In the genomic region with DNA sequence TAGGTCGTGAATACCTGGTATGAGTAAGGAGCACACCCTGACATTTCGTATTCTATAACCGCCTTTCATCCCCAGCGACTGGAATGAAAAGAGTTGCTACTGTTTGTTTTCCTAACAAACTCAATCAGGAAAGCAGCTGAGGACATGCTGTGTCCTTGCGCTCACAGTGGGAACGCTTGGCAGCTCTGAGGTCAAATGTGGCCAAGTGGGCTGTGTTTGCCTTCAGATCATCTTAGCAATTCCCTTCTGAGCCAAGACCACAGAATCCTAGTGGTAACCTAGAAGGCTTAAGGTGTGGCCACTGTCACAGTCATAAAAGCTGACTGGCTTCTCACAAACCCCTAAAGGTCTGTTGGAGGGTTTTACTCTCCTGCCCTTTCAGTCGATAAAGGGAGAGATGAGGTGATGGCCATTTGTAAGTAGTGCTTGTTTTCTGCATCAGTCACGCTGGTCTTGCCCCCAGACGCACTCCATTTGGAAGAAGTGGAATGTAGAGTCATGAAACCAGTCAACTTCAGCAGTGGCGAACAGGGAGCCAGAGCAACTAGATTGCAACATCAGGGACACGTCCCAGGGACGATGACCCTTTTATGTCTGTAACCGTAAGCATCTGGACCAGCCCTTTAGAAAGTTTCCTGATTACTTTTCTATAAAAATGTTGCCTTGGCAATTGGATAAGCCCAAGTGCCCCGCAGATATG, we compare ENCODE assay signal across 18 mouse cellular contexts.
DNase-seq lines count a peak whose midpoint lies in the region; ATAC-seq lines count a peak whose summit lies in the region.
"Had no signal": no experiment of that assay in that cellular context is flagged by ENCODE, and none has a peak within 500 bp of the region (broad histone marks: within the 10 kb centered on the region; RNA-seq: fewer than 3 reads in every experiment).

No protein-coding gene starts in this region.

- H3K4me2 ChIP-seq in midbrain, embryonic 11.5 days, result no peak overlapping the region
- no peak overlapping the region for H3K4me2 ChIP-seq in midbrain, embryonic 15.5 days
- no peak overlapping the region for H3K4me2 ChIP-seq in kidney, embryonic 14.5 days (replicated peaks; ENCODE audit: low read depth, low read length)
- H3K4me2 ChIP-seq: embryonic facial prominence, embryonic 13.5 days; heart, embryonic 13.5 days; hindbrain, embryonic 13.5 days; intestine, embryonic 15.5 days; lung, embryonic 14.5 days; neural tube, embryonic 12.5 days had no signal

- ATAC-seq in midbrain, embryonic 11.5 days (ENCODE audit: low FRiP score), result no peak
- ATAC-seq in midbrain, embryonic 15.5 days (replicated peaks), result no peak
- ATAC-seq in kidney, embryonic 14.5 days (ENCODE audit: low FRiP score, low TSS enrichment), result no peak
- no peak for ATAC-seq in megakaryocyte progenitor cell, adult 5-6 weeks (replicated peaks; ENCODE audit: poor library complexity)
- ATAC-seq: intestine, embryonic 15.5 days had no signal

- no peaks in the 10 kb centered on the region for H3K27me3 ChIP-seq in midbrain, embryonic 11.5 days (ENCODE audit: control insufficient read depth, insufficient read depth, low read length)
- H3K27me3 ChIP-seq in midbrain, embryonic 15.5 days (replicated peaks), result no peaks in the 10 kb centered on the region
- no peaks in the 10 kb centered on the region for H3K27me3 ChIP-seq in kidney, embryonic 14.5 days (ENCODE audit: control insufficient read depth, insufficient read depth, low read length)
- H3K27me3 ChIP-seq: CH12.LX; embryonic facial prominence, embryonic 13.5 days; heart, embryonic 13.5 days; hindbrain, embryonic 13.5 days; intestine, embryonic 15.5 days; neural tube, embryonic 12.5 days had no signal

- 86% methylated on average over 14 of the region's 14 CpGs for WGBS in midbrain, embryonic 11.5 days
- 90% methylated on average over 14 of the region's 14 CpGs for WGBS in midbrain, embryonic 15.5 days
- 80% methylated on average over 14 of the region's 14 CpGs for WGBS in kidney, embryonic 14.5 days

- H3K27ac ChIP-seq in midbrain, embryonic 11.5 days (ENCODE audit: low read depth, low read length), result no peak overlapping the region
- H3K27ac ChIP-seq in midbrain, embryonic 15.5 days, result no peak overlapping the region
- no peak overlapping the region for H3K27ac ChIP-seq in kidney, embryonic 14.5 days (ENCODE audit: low read depth, low read length)
- H3K27ac ChIP-seq: embryonic facial prominence, embryonic 13.5 days; heart, embryonic 13.5 days; hindbrain, embryonic 13.5 days; intestine, embryonic 15.5 days; macrophage; neural tube, embryonic 12.5 days had no signal

- no peaks in the 10 kb centered on the region for H3K36me3 ChIP-seq in midbrain, embryonic 11.5 days (ENCODE audit: control insufficient read depth, insufficient read depth, low read length)
- H3K36me3 ChIP-seq in midbrain, embryonic 15.5 days (replicated peaks), result peaks cover 3% of the 10 kb centered on the region; the same call in 1 of the 2 replicates
- H3K36me3 ChIP-seq in kidney, embryonic 14.5 days (ENCODE audit: control insufficient read depth, insufficient read depth, low read length), result no peaks in the 10 kb centered on the region
- H3K36me3 ChIP-seq: embryonic facial prominence, embryonic 13.5 days; heart, embryonic 13.5 days; intestine, embryonic 15.5 days had no signal

- H3K9ac ChIP-seq in midbrain, embryonic 11.5 days (ENCODE audit: low read length), result no peak overlapping the region
- no peak overlapping the region for H3K9ac ChIP-seq in midbrain, embryonic 15.5 days
- no peak overlapping the region for H3K9ac ChIP-seq in kidney, embryonic 14.5 days (ENCODE audit: low read depth, low read length)
- H3K9ac ChIP-seq: embryonic facial prominence, embryonic 13.5 days; heart, embryonic 13.5 days; hindbrain, embryonic 13.5 days; intestine, embryonic 15.5 days; lung, embryonic 14.5 days; neural tube, embryonic 12.5 days had no signal

- DNase-seq in gastrocnemius, adult 18-20 months (ENCODE audit: low spot score), result peak; percentile 63
- no peak for DNase-seq in gastrocnemius, postnatal 10 days
- peak; percentile 44 for DNase-seq in midbrain, embryonic 11.5 days (ENCODE audit: low spot score, missing footprints)
- DNase-seq in gastrocnemius, postnatal 36 days, result peak; percentile 33 to 38
- no peak for DNase-seq in embryo, embryonic 10.5 days (ENCODE audit: low spot score)
- DNase-seq: adrenal gland, postnatal 36 days; kidney, postnatal 10 days; lung, embryonic 14.5 days had no signal

- H3K4me1 ChIP-seq in midbrain, embryonic 11.5 days (ENCODE audit: control insufficient read depth, insufficient read depth, low read length), result no peaks in the 10 kb centered on the region
- no peaks in the 10 kb centered on the region for H3K4me1 ChIP-seq in midbrain, embryonic 15.5 days
- H3K4me1 ChIP-seq in kidney, embryonic 14.5 days (ENCODE audit: control insufficient read depth, insufficient read depth, low read length), result no peaks in the 10 kb centered on the region
- H3K4me1 ChIP-seq: embryonic facial prominence, embryonic 13.5 days; heart, embryonic 13.5 days; hindbrain, embryonic 13.5 days; intestine, embryonic 15.5 days; neural tube, embryonic 12.5 days had no signal

- intact Hi-C loops in gastrocnemius, postnatal 36 days (cut with DNase I), result no loop called here

- H3K9me3 ChIP-seq in midbrain, embryonic 11.5 days (ENCODE audit: control insufficient read depth, low read length), result no peaks in the 10 kb centered on the region
- no peaks in the 10 kb centered on the region for H3K9me3 ChIP-seq in midbrain, embryonic 15.5 days
- H3K9me3 ChIP-seq in kidney, embryonic 14.5 days (ENCODE audit: control insufficient read depth, low read length), result no peaks in the 10 kb centered on the region
- H3K9me3 ChIP-seq: embryonic facial prominence, embryonic 13.5 days; heart, embryonic 13.5 days; hindbrain, embryonic 13.5 days; intestine, embryonic 15.5 days; neural tube, embryonic 12.5 days had no signal

- H3K4me3 ChIP-seq in midbrain, embryonic 11.5 days (ENCODE audit: low read depth, low read length), result no peak overlapping the region
- no peak overlapping the region for H3K4me3 ChIP-seq in midbrain, embryonic 15.5 days
- H3K4me3 ChIP-seq in kidney, embryonic 14.5 days (ENCODE audit: low read length), result no peak overlapping the region
- H3K4me3 ChIP-seq: embryonic facial prominence, embryonic 13.5 days; heart, embryonic 13.5 days; hindbrain, embryonic 13.5 days; intestine, embryonic 15.5 days; neural tube, embryonic 12.5 days had no signal

Comparison
In these comparisons a context has a peak if more than half of its experiments do, and no peak if none do; other contexts are left out.
1. DNase-seq: peak in gastrocnemius, adult 18-20 months (single experiment), midbrain, embryonic 11.5 days (single experiment) and gastrocnemius, postnatal 36 days (2 of 2); none in gastrocnemius, postnatal 10 days (single experiment) and embryo, embryonic 10.5 days (single experiment).